Mouse (Mus musculus): ENCODE results near the gene Unk. TPM values are rescaled to one million over a fixed set of nuclear protein-coding genes. Genes with fewer than 3 reads are reported as not detected.

Unk gene
- polyA plus RNA-seq, 1 experiment = 48.1 TPM

- 97% methylated on average over 2 of the region's 2 CpGs for WGBS
- H3K27ac ChIP-seq (ENCODE audit: insufficient read depth, low read length) = no peak overlapping the region
- DNase-seq = no peak
- TF ChIP-seq POLR2A (IDR thresholded peaks at IDR 0.05; ENCODE audit: borderline replicate concordance, insufficient read depth, low read length) (no peak), CTCF (IDR thresholded peaks at IDR 0.05; ENCODE audit: borderline replicate concordance, insufficient read depth, low read depth, low read length) (no peak)
- H3K27me3 ChIP-seq (ENCODE audit: control insufficient read depth, insufficient read depth, low read length) = no peaks in the 10 kb centered on the region
- H3K4me1 ChIP-seq (ENCODE audit: control insufficient read depth, insufficient read depth, low read length) = peaks cover 11% of the 10 kb centered on the region
- no peak overlapping the region for H3K4me3 ChIP-seq (replicated peaks; ENCODE audit: insufficient read depth, low read depth, low read length)
Measured at GRCm38 (mm10) chr11:116041833-116042232, 11.7 kb downstream of the Unk start.

- DNase-seq = no peak
- no peak overlapping the region for H3K27ac ChIP-seq (ENCODE audit: insufficient read depth, low read length)
- H3K27me3 ChIP-seq (ENCODE audit: control insufficient read depth, insufficient read depth, low read length) = no peaks in the 10 kb centered on the region
- H3K4me3 ChIP-seq (replicated peaks; ENCODE audit: insufficient read depth, low read depth, low read length) = no peak overlapping the region
- TF ChIP-seq CTCF (IDR thresholded peaks at IDR 0.05; ENCODE audit: borderline replicate concordance, insufficient read depth, low read depth, low read length) (no peak), POLR2A (IDR thresholded peaks at IDR 0.05; ENCODE audit: borderline replicate concordance, insufficient read depth, low read length) (no peak)
- 78% methylated on average over 5 of the region's 5 CpGs for WGBS
- H3K4me1 ChIP-seq (ENCODE audit: control insufficient read depth, insufficient read depth, low read length) = peaks cover 11% of the 10 kb centered on the region
Measured at GRCm38 (mm10) chr11:116042372-116043138, 12.4 kb downstream of the Unk start.

- WGBS = 94% methylated on average over 1 of the region's 1 CpGs
- DNase-seq = no peak
- Histone ChIP-seq H3K27me3 (ENCODE audit: control insufficient read depth, insufficient read depth, low read length) (no peaks in the 10 kb centered on the region), H3K4me3 (replicated peaks; ENCODE audit: insufficient read depth, low read depth, low read length) (no peak overlapping the region), H3K27ac (ENCODE audit: insufficient read depth, low read length) (no peak overlapping the region), H3K4me1 (ENCODE audit: control insufficient read depth, insufficient read depth, low read length) (peaks cover 11% of the 10 kb centered on the region)
- TF ChIP-seq CTCF (IDR thresholded peaks at IDR 0.05; ENCODE audit: borderline replicate concordance, insufficient read depth, low read depth, low read length) (no peak), POLR2A (IDR thresholded peaks at IDR 0.05; ENCODE audit: borderline replicate concordance, insufficient read depth, low read length) (no peak)
Measured at GRCm38 (mm10) chr11:116043286-116043685, 13.2 kb downstream of the Unk start.

GRCm38 (mm10) chr11:116045173-116045572 lies 15.1 kb downstream of the Unk start:
- TF ChIP-seq POLR2A (IDR thresholded peaks at IDR 0.05; ENCODE audit: borderline replicate concordance, insufficient read depth, low read length) = no peak
- TF ChIP-seq CTCF (IDR thresholded peaks at IDR 0.05; ENCODE audit: borderline replicate concordance, insufficient read depth, low read depth, low read length) = no peak
- WGBS = 97% methylated on average over 6 of the region's 6 CpGs
- Histone ChIP-seq H3K4me1 (ENCODE audit: control insufficient read depth, insufficient read depth, low read length) (peaks cover 9% of the 10 kb centered on the region), H3K27ac (ENCODE audit: insufficient read depth, low read length) (no peak overlapping the region), H3K4me3 (replicated peaks; ENCODE audit: insufficient read depth, low read depth, low read length) (no peak overlapping the region), H3K27me3 (ENCODE audit: control insufficient read depth, insufficient read depth, low read length) (no peaks in the 10 kb centered on the region)
- no peak for DNase-seq

GRCm38 (mm10) chr11:116049610-116050009 lies 19.5 kb downstream of the Unk start:
- no peak for TF ChIP-seq POLR2A (IDR thresholded peaks at IDR 0.05; ENCODE audit: borderline replicate concordance, insufficient read depth, low read length)
- no peak for TF ChIP-seq CTCF (IDR thresholded peaks at IDR 0.05; ENCODE audit: borderline replicate concordance, insufficient read depth, low read depth, low read length)

GRCm38 (mm10) chr11:116050196-116050595 lies 20.1 kb downstream of the Unk start:
- DNase-seq = no peak
- TF ChIP-seq POLR2A (IDR thresholded peaks at IDR 0.05; ENCODE audit: borderline replicate concordance, insufficient read depth, low read length) (no peak), CTCF (IDR thresholded peaks at IDR 0.05; ENCODE audit: borderline replicate concordance, insufficient read depth, low read depth, low read length) (no peak)
- Histone ChIP-seq H3K4me3 (replicated peaks; ENCODE audit: insufficient read depth, low read depth, low read length) (no peak overlapping the region), H3K4me1 (ENCODE audit: control insufficient read depth, insufficient read depth, low read length) (no peaks in the 10 kb centered on the region; the same call in 1 of the 2 replicates), H3K27me3 (ENCODE audit: control insufficient read depth, insufficient read depth, low read length) (no peaks in the 10 kb centered on the region), H3K27ac (ENCODE audit: insufficient read depth, low read length) (no peak overlapping the region)
- 78% methylated on average over 4 of the region's 4 CpGs for WGBS

More at GRCm38 (mm10) chr11:116049610-116050009, 19.5 kb downstream of the Unk start:
- Histone ChIP-seq H3K27ac (ENCODE audit: insufficient read depth, low read length) (no peak overlapping the region), H3K4me3 (replicated peaks; ENCODE audit: insufficient read depth, low read depth, low read length) (no peak overlapping the region), H3K27me3 (ENCODE audit: control insufficient read depth, insufficient read depth, low read length) (no peaks in the 10 kb centered on the region), H3K4me1 (ENCODE audit: control insufficient read depth, insufficient read depth, low read length) (no peaks in the 10 kb centered on the region; the same call in 1 of the 2 replicates)
- no peak for DNase-seq
- WGBS = 91% methylated on average over 2 of the region's 2 CpGs

GRCm38 (mm10) chr11:116053510-116054229 lies 23.5 kb downstream of the Unk start:
- no peak for DNase-seq
- WGBS = 88% methylated on average over 9 of the region's 9 CpGs
- no peak overlapping the region for H3K4me3 ChIP-seq (replicated peaks; ENCODE audit: insufficient read depth, low read depth, low read length)
- peaks cover 20% of the 10 kb centered on the region for H3K4me1 ChIP-seq (ENCODE audit: control insufficient read depth, insufficient read depth, low read length)
- TF ChIP-seq POLR2A (IDR thresholded peaks at IDR 0.05; ENCODE audit: borderline replicate concordance, insufficient read depth, low read length) (no peak), CTCF (IDR thresholded peaks at IDR 0.05; ENCODE audit: borderline replicate concordance, insufficient read depth, low read depth, low read length) (no peak)
- H3K27ac ChIP-seq (ENCODE audit: insufficient read depth, low read length) = no peak overlapping the region
- H3K27me3 ChIP-seq (ENCODE audit: control insufficient read depth, insufficient read depth, low read length) = no peaks in the 10 kb centered on the region

Data from cerebellum, adult 2 months (tissue).